Mouse (Mus musculus) left cerebral cortex, adult 2 months (tissue): ENCODE results near the gene Agrp. TPM values are rescaled to one million over a fixed set of nuclear protein-coding genes. Genes with fewer than 3 reads are reported as not detected.
"Not testable (repeated sequence)": the region's sequence is repeated elsewhere in the genome, so short reads cannot be mapped to it uniquely, and the experiment has no call there.

Experiments used
- DNase-seq, 2 experiments: peaks; one replicate each; pipeline ENCODE4 v3.0.0; 2021 to 2022; ENCODE audit warnings: low spot score in 2 of 2, mixed read lengths in 1 of 2; ENCODE audit errors: extremely low spot score in 1 of 2
- H3K27ac ChIP-seq: fragments of 200-600 bp; 2 replicates; pipeline ENCODE4 v1.8.1; 2022
- H3K4me3 ChIP-seq: fragments of 200-600 bp; 2 replicates; pipeline ENCODE4 v1.8.1; 2022
- CTCF ChIP-seq: fragments of 200-600 bp; IDR thresholded peaks from 2 replicates; pipeline ENCODE4 v1.8.1; 2022; ENCODE audit warnings: antibody characterized with exemption, mild to moderate bottlenecking, moderate library complexity
- intact Hi-C: fragments of 180-260 bp; cut with DNase I; formaldehyde crosslinking; loops from one replicate; pipeline ENCODE4 v1.15.1; 2025
- total RNA-seq, 2 experiments: library from RNA; stranded (reverse); gene quantifications; 2 replicates each; pipeline ENCODE4 v1.2.3; 2021

Gene Agrp
- total RNA-seq, 2 experiments from 2014 or later = not detected

DNA sequence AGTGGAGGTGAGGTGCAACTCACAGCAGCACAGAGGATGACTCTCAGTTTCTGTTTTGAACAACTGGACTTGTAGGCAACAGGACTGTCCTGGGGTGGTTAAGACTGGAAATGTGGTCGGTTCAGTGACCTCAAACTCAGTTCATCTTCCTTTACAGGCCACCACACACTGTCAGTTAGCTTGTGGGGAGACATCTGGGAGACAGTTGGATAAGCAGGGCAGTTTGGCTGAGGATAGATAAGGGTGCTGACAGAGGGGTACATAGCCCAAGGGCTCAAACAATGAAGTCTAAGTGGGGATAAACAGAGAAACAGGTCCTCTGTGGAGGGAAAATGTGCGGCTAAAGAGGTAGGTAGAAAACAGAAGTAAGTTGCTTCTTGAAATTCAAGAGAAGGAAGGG, 27.8 kb downstream of the Agrp start:
- TF ChIP-seq CTCF = no peak
- H3K4me3 ChIP-seq = no peak overlapping the region
- intact Hi-C loops = no loop called here
- peak overlapping the region; percentile 19; the same call in 1 of the 2 replicates for H3K27ac ChIP-seq
- DNase-seq = no peak

DNA sequence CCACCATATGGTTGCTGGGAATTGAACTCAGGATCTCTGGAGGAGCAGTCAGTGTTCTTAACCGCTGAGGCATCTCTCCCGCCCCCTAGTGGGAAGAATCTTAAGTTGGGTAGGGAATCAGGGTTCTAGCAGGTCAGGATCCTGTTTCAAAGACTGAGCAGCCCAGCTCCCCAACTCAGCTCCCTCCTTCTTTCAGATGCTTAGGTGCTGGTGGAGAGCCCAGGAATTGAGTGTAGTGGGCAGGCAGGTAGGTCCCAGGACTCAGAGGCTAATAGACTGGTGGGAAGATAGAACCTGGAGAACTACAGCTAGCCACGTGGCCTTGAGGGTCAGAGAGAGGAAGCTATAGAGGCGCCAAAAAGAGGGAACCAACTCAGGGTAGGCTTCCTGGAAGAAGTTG, 29.5 kb downstream of the Agrp start:
- peak in 1 of 2 experiments; percentile 28 for DNase-seq
- TF ChIP-seq CTCF = peak; percentile 57
- intact Hi-C loops = loop anchor here (2.0 kb wide), 2 partner anchors 15 to 29 kb away; partner anchors contain the start of genes Agrp and Ctcf
- Histone ChIP-seq H3K4me3 (peak overlapping the region; percentile 91; the same call in 1 of the 2 replicates), H3K27ac (peak overlapping the region; percentile 93; the same call in 1 of the 2 replicates)

DNA sequence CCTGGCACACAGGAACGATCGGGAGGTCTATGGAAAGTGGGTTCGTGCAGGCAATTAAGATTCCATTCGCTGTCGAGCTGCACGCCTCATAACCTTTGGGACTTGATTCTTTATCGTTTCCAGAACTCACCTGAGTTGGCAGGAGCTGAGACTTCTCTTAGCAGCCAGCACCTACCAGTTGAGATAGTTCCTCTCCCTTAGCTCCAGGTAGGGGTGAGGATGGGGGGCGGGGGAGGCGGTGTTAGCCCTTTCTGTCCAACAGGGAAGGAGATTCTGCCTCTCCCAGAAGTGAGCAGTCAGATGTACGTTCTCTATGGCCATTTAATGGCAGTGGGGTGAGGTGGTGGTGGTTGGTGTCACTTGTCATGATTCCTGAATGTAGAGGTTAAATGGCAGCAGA, 30.1 kb downstream of the Agrp start:
- Histone ChIP-seq H3K27ac (peak overlapping the region; percentile 93), H3K4me3 (peak overlapping the region; percentile 91)
- intact Hi-C loops = loop anchor here (2.0 kb wide), 2 partner anchors 16 to 30 kb away; partner anchors contain the start of genes Agrp and Ctcf
- no peak for TF ChIP-seq CTCF
- no peak for DNase-seq

DNA sequence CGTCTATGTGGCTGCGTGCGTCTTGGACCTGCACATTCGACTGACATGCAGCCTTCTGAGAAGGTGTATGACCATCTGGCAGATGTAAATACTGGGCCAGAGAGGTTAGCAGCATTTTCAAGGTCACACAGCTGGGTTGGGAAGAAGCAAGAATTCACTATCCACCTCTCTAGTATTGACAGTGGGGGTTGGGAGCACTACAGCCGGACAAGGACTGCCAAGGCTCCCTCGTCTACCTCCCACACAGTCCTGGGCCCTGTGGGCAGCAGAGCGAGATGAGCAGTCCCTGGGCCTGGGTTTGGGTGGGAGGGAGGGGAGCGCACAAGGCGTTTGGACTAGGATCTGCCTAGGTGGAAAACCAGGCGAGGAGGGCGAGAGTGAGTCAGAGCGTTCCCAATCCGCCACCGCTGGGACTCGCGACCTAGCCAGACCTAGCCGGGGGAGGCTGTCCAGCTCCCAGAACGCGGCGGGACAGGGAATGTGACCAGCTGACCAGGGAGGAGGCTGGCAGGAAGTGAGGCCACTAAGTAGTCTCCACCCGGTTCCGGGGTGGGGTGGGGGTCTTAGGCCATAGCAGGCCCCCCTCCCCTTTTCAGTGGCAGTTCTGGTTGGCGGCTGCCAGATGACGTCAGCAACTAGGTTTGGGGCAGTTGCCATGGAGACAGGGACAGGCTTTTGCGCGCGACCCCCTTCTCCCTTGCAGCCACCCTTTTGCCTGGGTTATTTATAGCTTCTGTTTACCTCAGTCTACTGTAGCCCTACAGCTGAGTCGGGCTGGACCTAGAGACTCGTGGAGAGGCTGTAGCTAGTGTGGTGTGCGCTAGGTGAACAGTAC, 30.8 kb downstream of the Agrp start:
- Histone ChIP-seq H3K27ac (peak overlapping the region; percentile 93), H3K4me3 (peak overlapping the region; percentile 91)
- intact Hi-C loops = loop anchor here (2.0 kb wide), 2 partner anchors 16 to 30 kb away; partner anchors contain the start of genes Agrp and Ctcf
- no peak for TF ChIP-seq CTCF
- DNase-seq = peak; percentile 77 to 84

DNA sequence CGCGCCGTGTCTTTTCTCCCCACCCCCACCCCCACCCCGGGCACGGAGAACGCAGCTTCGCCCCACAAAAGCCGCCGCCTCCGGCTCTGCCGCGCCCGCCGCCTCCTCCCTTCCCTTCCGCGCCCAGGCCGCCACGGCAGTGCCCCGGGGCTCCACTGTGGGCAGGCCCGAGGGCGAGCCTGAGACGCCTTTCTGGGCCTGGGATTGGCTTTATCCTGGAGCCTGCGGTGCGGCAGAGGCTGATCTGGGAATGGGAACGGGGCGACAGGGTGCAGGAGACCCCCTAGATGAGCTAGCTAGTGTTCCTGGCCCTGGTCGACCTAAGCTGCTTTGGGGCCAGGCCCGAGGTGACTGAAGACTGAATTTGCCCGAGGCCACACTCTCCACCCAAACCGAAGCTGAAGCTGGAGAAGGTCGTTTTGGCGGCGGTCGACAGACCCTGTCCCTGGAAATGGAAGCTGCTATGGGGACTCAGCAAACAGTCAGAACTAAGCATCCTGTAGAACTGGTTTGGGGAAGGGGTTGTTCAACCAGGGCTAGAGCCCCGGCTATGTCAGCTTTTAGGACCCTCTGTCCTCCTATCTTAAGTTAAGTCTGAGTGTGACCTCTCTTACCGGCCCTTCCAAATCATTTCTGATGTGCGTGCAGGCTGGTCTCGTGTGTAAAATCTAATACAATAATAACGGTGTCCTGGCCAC, 31.6 kb downstream of the Agrp start:
- peak overlapping the region; percentile 91 for H3K4me3 ChIP-seq
- TF ChIP-seq CTCF = no peak
- H3K27ac ChIP-seq = peak overlapping the region; percentile 93
- intact Hi-C loops = loop anchor here (2.0 kb wide), 3 partner anchors 17 to 39 kb away; partner anchors contain the start of genes Agrp, Atp6v0d1 and Ctcf
- DNase-seq = peak; percentile 50 to 55

DNA sequence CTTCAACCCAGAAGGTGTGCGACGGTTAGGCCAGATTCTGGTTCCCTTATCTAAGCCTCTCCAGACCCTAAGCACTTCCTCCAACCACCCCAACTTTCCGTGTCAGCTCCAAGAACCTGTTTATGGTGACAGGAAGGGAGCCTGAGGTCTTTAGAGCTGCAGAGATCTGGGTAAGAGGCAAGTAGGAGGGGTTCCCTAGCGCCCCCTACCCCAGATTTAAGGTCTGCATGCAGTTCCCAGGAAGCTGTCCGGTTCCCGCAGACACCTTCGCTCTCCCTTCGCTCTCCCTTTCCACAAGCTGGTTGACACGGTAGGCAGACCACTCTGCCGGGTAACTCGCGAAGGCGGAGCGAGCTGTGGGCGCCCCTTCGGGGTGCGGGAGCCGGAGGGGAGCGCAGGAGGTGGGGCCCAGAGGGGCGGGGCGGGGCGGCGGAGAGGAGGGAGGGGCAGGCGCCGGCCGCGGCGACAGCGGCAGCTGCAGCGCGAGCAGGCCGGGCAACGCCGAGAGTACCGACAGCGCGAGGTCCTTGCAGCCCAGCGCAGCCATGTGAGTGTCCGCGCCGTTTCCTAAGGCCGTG, 32.3 kb downstream of the Agrp start, which contains the start of gene Ripor1:
Gene Ripor1, plus strand, starts transcription at position 452 of the 578 bp plus-strand sequence.
- intact Hi-C loops = loop anchor here (2.0 kb wide), 1 partner anchor 38 kb away; the partner anchor contains the start of gene Atp6v0d1
- peak; percentile 75 to 79 for DNase-seq
- H3K4me3 ChIP-seq = peak within 1 kb of the TSS; percentile 91
- peak; percentile 57 for TF ChIP-seq CTCF
- peak within 1 kb of the TSS; percentile 93 for H3K27ac ChIP-seq

DNA sequence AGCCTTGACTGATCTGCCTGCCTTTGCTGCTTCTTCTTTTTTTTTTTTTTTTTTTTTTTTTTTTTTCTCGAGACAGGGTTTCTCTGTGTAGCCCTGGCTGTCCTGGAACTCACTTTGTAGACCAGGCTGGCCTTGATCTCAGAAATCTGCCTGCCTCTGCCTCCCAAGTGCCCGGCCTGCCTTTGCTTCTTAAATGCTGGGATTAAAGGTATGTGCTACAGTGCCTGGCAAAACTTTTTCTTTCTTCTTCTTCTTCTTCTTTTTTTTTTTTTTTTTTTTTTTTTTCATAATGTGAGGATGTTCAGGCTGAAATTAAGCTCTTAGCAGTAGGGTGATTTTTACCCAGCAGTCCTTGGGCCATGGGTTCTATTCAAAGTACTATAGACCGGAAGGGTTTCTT, 34.7 kb downstream of the Agrp start:
- intact Hi-C loops, DNase-seq, H3K4me3 ChIP-seq, H3K27ac ChIP-seq: not testable (repeated sequence)

DNA sequence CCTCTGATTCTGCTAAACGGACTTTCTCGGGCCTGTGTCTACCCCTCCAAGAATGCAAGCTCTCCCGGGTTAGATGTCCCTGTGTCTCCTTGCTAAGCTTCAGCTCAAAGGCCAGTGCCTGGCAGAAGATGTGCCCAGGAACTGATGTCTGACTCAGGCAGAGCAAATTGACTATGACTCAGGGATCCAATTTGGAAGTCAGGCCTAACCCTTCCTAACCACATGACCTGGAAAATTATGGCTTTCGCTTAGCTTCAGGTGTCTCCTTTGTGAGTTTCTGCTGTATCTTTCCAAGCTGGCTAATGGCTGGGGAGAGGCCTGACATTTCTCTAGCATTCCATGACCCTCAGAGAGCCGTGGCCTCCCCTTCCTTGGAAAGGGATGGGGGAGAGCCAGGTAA, 35.9 kb downstream of the Agrp start:
- intact Hi-C loops = no loop called here
- H3K4me3 ChIP-seq = no peak overlapping the region
- no peak overlapping the region for H3K27ac ChIP-seq
- no peak for DNase-seq
- TF ChIP-seq CTCF = no peak

DNA sequence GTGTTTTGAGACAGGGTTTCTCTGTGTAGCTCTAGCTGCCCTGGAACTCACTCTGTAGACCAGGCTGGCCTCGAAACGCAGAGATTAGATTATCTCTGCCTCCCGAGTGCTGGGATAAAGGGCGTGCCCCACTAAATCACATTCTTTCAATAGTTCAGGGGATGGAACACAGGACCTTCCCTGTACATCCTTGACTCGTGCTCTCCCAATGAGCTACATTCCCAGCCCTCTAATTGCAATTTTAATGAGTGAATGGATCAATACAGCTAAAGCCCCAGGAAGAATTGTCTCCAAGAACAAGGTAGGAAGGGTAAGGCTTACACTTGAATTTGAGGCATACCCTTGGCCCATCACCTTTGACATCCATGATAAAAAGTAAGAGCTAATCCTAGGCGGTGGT, 38.4 kb downstream of the Agrp start:
- no peak for DNase-seq
- intact Hi-C loops = no loop called here
- no peak for TF ChIP-seq CTCF
- H3K27ac ChIP-seq = no peak overlapping the region
- no peak overlapping the region for H3K4me3 ChIP-seq

- Histone ChIP-seq H3K27ac (0 out of 2 replicates have a peak overlapping the region, but pooled peaks have one; percentile 24), H3K4me3 (no peak overlapping the region)
- peak; percentile 28 to 45 for DNase-seq
- peak; percentile 65 for TF ChIP-seq CTCF
- intact Hi-C loops = no loop called here
These were observed 40.7 kb downstream of the Agrp start for GRCm38 (mm10) chr8:105596362-105597034.
